Comparison of ENCODE assay signal across 9 mouse cellular contexts in genomic region chr11:79398336-79398735, GRCm38 (mm10). TPM values are rescaled to one million over a fixed set of nuclear protein-coding genes. Genes with fewer than 3 reads are reported as not detected.
DNase-seq lines count a peak whose midpoint lies in the region; ATAC-seq and TF ChIP-seq lines count a peak whose summit lies in the region.
"Had no signal": no experiment of that assay in that cellular context is flagged by ENCODE, and none has a peak within 500 bp of the region (broad histone marks: within the 10 kb centered on the region; RNA-seq: fewer than 3 reads in every experiment).

No protein-coding gene starts in this region.

- no peaks in the 10 kb centered on the region for H3K9me3 ChIP-seq in limb, embryonic 14.5 days (ENCODE audit: control insufficient read depth, low read length)
- H3K9me3 ChIP-seq: limb, embryonic 13.5 days had no signal

- no peak overlapping the region for H3K4me3 ChIP-seq in limb, embryonic 14.5 days (replicated peaks; ENCODE audit: low read length)
- H3K4me3 ChIP-seq: limb, embryonic 13.5 days had no signal

- no peaks in the 10 kb centered on the region for H3K27me3 ChIP-seq in limb, embryonic 14.5 days (ENCODE audit: control insufficient read depth, insufficient read depth, low read length)
- H3K27me3 ChIP-seq: limb, embryonic 13.5 days had no signal

- TF ChIP-seq POLR2A in limb, embryonic 14.5 days (IDR thresholded peaks at IDR 0.05; ENCODE audit: borderline replicate concordance, extremely low read depth, insufficient read depth, insufficient read length) = no peak

- no peak overlapping the region for H3K9ac ChIP-seq in limb, embryonic 14.5 days (ENCODE audit: low read depth, low read length, severe bottlenecking)
- H3K9ac ChIP-seq: limb, embryonic 13.5 days had no signal

- ATAC-seq in limb, embryonic 14.5 days (ENCODE audit: low FRiP score, low read depth) = 0 out of 2 replicates have a peak, but pooled peaks have one; percentile 57

- no peaks in the 10 kb centered on the region for H3K4me1 ChIP-seq in limb, embryonic 14.5 days (ENCODE audit: control insufficient read depth, insufficient read depth, low read length)
- H3K4me1 ChIP-seq: limb, embryonic 13.5 days had no signal

- DNase-seq in 3134 (ENCODE audit: extremely low read depth, insufficient read length, low spot score) (peak; percentile 28), ES-CJ7 (ENCODE audit: low read depth, low spot score) (peak; percentile 84)
- DNase-seq in c-Kit-positive CD71-positive TER-119-negative erythroid progenitor cells, embryonic 14.5 days (ENCODE audit: low read depth) = peak; percentile 74
- DNase-seq in frontal cortex, postnatal 14 days (ENCODE audit: low spot score in 2 of 2) = peak; percentile 45 to 84
- DNase-seq in kidney, adult 8-10 months = peak; percentile 74 to 92
- DNase-seq in limb, embryonic 14.5 days (ENCODE audit: low spot score) = peak; percentile 78
- peak; percentile 91 for DNase-seq in retina, embryonic 14.5 days (ENCODE audit: low spot score)
- DNase-seq in thymus, postnatal 36 days = peak; percentile 74 to 84

- peaks cover 27% of the 10 kb centered on the region for H3K36me3 ChIP-seq in limb, embryonic 14.5 days (ENCODE audit: control insufficient read depth, insufficient read depth, low read length)

- no peak overlapping the region for H3K27ac ChIP-seq in limb, embryonic 14.5 days (replicated peaks; ENCODE audit: low read depth, low read length)
- H3K27ac ChIP-seq: limb, embryonic 13.5 days had no signal

- 72% methylated on average over 3 of the region's 3 CpGs for WGBS in limb, embryonic 14.5 days

- H3K4me2 ChIP-seq in limb, embryonic 14.5 days (replicated peaks; ENCODE audit: low read depth, low read length, severe bottlenecking) = no peak overlapping the region
- H3K4me2 ChIP-seq: limb, embryonic 13.5 days had no signal

RNA-seq across cellular contexts. Expression of gene Nf1, which starts 58.8 kb away (rescaled TPM):
- polyA plus RNA-seq in limb, embryonic 14.5 days (2012; rRNA removed) = 21.7 and 25.2 TPM in 2 replicates
- 10.8 and 12.1 TPM in 2 replicates for polyA plus RNA-seq in limb, embryonic 14.5 days (2014; fragmentation: Nextera tagmentation; extraction: Ambion mirVana)

Comparison
In these comparisons a context has a peak if more than half of its experiments do, and no peak if none do; other contexts are left out.
1. DNase-seq: peak in every context shown above with its lines; median percentile 91 in retina, embryonic 14.5 days; 84 in ES-CJ7; 83 in kidney, adult 8-10 months; 79 in thymus, postnatal 36 days; 78 in limb, embryonic 14.5 days; 74 in c-Kit-positive CD71-positive TER-119-negative erythroid progenitor cells, embryonic 14.5 days; 64 in frontal cortex, postnatal 14 days; 28 in 3134.